Mouse (Mus musculus) brain, embryonic 14.5 days (tissue): ENCODE data around the gene Dtx2.

Experiments
- CTCF ChIP-seq: fragments of 200-500 bp; IDR thresholded peaks from 2 replicates; pipeline ENCODE4 v1.5.1; 2012; ENCODE audit warnings: inconsistent platforms, mild to moderate bottlenecking, moderate library complexity, borderline replicate concordance; ENCODE audit not compliant: insufficient read depth, insufficient read length; ENCODE audit errors: extremely low read depth
- POLR2A ChIP-seq: fragments of 200-500 bp; IDR thresholded peaks from 2 replicates; pipeline ENCODE4 v1.6.1; 2012; ENCODE audit warnings: mild to moderate bottlenecking, inconsistent platforms, borderline replicate concordance; ENCODE audit not compliant: poor library complexity, insufficient read depth, insufficient read length, severe bottlenecking; ENCODE audit errors: extremely low read depth

DNA sequence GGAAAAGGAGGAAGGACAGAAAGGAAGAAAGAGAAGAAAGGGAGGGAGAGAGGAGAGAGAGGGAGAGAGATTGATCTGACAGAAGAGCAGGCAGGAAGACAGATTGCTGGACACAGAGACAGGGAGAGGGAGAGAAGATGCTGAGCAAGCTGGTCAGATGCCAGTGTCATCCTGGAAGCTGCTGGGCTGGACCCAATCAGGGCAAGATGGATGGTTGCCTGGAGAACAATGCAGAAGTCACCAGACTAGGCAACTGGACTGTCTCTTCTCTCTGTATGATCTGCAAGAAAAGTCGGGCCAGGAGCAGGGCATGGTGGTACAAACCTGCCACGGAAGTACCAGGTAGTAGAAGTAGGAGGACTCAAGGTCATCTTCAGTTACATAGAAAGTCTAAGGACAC is 41.8 kb upstream of the Dtx2 start:
- no peak for TF ChIP-seq CTCF
- no peak for TF ChIP-seq POLR2A
